Mouse (Mus musculus) lung, postnatal 36 days (tissue): Measurements from ENCODE around the gene Gm20388.

Source experiments
- DNase-seq: peaks from one replicate; pipeline ENCODE4 v3.0.0; 2022; ENCODE audit warnings: mixed read lengths

The Gm20388 gene

DNA sequence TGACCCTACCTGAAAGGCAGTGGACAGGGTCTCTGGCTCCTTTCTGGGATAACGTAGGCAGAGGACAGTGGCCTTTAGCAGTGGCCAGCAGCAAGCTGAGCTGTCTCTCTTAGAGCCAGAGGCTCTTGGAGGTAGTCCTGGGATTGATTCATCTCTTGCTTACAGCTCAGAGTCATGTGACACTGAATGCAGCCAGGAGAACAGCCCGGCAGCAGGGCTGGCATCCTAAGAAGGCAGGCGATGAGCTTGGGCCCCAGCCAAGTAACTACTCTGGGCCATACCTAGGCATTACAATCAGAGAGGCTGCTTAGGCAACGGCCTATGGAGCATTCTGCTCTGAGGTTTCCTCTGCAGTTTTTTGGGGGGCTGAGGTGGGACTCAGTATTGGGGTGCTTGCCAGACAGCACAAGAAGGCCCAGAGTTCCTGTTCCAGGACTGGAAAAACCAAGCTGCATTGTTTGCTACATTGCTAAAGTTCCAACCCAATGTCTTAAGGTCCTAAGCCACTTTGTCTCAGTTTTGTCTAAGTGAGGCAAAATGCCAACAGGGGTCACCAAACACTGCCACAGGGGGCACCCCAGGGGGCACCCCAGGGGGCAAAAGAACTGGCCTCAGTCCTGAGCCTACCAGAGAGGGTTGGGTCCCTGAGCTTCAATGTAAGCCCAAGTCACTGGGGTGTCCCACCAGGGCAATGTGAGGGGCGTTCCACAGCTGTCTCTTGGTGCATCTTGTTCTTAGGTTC is 2437.3 kb downstream of the Gm20388 start:
- DNase-seq = no peak

GRCm38 (mm10) chr8:122349357-122350297 is 2439.0 kb downstream of the Gm20388 start:
- no peak for DNase-seq

- no peak for DNase-seq
Measured at GRCm38 (mm10) chr8:122350309-122351089, 2439.9 kb downstream of the Gm20388 start.

- DNase-seq = peak; percentile 21
Measured at GRCm38 (mm10) chr8:122354157-122354556, 2443.5 kb downstream of the Gm20388 start.

DNA sequence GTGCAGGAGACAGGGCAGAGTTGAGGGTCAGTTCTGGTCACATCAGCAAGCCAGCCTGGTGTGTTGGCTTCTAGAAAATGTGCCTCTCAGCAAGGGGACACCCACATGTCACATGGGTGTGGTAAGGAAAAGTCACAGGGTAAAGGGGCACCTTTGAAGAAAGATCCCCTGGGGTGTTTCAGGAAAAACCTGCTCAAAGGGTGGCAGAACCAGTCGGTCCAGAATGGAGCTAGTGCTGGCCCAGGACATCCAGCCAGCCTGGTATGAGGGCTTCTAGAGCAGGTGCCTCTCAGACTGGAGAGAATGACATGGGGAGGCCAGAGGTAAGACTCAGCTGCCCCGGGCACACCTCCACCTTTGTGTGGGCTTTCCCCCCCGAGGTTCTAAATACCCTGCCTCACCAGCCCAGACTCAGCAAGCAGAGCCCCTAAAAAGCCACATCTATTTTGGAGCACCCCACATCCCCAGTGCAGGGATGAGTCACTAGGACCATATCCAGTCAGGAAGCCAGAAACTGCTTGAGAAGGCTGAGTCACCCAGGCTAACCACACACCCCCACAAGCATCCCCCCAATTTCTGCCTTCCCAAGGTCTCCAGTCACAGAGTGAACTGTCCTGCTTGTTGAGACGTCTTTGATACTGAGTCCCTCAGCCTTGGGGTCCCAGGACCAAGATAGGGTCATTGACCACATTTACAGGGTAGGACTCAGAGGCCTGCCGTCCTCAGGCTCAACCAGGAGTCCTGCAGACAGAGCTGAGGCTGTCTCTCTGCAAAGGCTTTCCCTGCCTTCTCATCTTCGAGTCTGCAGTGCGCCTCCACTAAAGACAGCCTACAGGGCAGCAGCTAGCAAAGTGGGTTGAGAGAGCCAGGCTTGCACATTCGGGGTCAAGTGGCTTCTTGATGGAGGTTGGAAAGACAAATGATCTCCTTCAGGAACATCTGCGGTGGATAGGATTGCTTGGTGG is 2445.3 kb downstream of the Gm20388 start:
- DNase-seq = peak; percentile 45

- DNase-seq = no peak
Measured at GRCm38 (mm10) chr8:122357202-122357601, 2446.6 kb downstream of the Gm20388 start.

- DNase-seq = no peak
Measured at GRCm38 (mm10) chr8:122357641-122358040, 2447.0 kb downstream of the Gm20388 start.

GRCm38 (mm10) chr8:122359111-122359775 is 2448.6 kb downstream of the Gm20388 start:
- DNase-seq = no peak

- no peak for DNase-seq
Measured at GRCm38 (mm10) chr8:122360696-122361416, 2450.2 kb downstream of the Gm20388 start, which contains the start of gene Trhr2. Gene Trhr2, minus strand, starts transcription at chr8:122360746.

- DNase-seq = no peak
Measured at GRCm38 (mm10) chr8:122362271-122362670, 2451.6 kb downstream of the Gm20388 start.

GRCm38 (mm10) chr8:122362967-122363366 is 2452.3 kb downstream of the Gm20388 start:
- no peak for DNase-seq

DNA sequence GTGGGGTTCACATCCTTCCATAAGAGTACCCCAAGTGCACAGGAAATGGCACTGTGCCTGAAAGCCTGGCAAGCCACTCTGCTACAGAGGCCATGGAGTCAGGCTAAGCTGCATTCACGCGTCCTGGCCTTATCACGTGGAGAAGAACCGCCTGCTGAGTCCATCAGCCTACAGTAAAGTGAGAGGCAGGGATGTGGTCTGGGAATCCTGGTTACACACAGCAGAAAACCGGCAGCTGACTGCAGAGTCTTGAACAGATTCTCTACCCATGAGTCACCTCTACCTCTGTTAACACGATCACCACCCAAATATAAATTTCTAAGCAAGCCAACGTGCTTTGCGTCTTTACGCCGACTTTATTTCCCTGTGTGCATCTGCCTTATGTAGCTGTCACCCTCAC is 2457.9 kb downstream of the Gm20388 start:
- no peak for DNase-seq

- DNase-seq = peak; percentile 84
Measured at GRCm38 (mm10) chr8:122369665-122370064, 2459.0 kb downstream of the Gm20388 start.

- no peak for DNase-seq
Measured at GRCm38 (mm10) chr8:122371706-122372105, 2461.1 kb downstream of the Gm20388 start.

GRCm38 (mm10) chr8:122375320-122375719 is 2464.7 kb downstream of the Gm20388 start:
- no peak for DNase-seq

DNA sequence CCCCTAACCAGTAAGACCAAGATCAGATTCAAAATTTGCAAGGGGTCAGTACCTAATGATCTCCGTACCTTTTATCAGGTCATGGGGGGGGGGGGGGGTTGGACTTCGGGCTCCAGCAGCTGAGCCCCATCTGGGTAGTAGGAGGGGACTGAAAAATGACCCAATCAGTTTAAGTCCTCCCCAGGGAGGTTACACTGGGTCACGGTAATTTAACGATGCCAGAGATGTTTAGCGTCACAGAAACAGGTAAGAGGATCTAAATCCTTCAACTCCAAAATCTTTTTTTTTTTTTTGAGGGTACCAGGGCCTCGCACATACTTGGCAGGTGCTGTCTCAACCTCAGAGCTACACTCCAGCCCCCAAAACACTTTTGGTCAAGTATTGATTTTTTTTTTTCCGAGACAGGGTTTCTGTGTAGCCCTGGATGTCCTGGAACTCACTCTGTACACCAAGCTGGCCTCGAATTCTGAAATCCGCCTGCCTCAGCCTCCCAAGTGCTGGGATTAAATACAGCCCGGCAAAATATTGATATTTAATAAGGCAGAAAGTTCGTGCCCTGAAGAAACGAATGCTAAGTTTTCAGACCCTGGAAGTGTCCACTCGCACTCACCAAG is 2465.2 kb downstream of the Gm20388 start:
- DNase-seq = no peak

GRCm38 (mm10) chr8:122376365-122377231 is 2466.0 kb downstream of the Gm20388 start, which contains the start of gene Zc3h18:
Gene Zc3h18, plus strand, starts transcription at chr8:122376609.
- DNase-seq = peak; percentile 99

GRCm38 (mm10) chr8:122383039-122383438 is 2472.4 kb downstream of the Gm20388 start:
- DNase-seq = no peak

- no peak for DNase-seq
Measured at GRCm38 (mm10) chr8:122389357-122389756, 2478.7 kb downstream of the Gm20388 start.
